Mouse (Mus musculus): ENCODE measurements at regions not wholly inside any gene's neighbourhood (a gene's known extent, or its start where the extent isn't known, plus 50 kb on each side); places are given as distances from the start of the nearest gene placed in this dataset.

GRCm38 (mm10) chr1:34930571-34930970, 80.8 kb downstream of the Plekhb2 start:
- Histone ChIP-seq H3K9me3 (replicated peaks; ENCODE audit: low read length) (no peaks in the 10 kb centered on the region), H3K4me1 (replicated peaks; ENCODE audit: insufficient read depth, low read length) (no peaks in the 10 kb centered on the region), H3K9ac (ENCODE audit: low read depth, low read length) (no peak overlapping the region), H3K27me3 (ENCODE audit: insufficient read depth, low read length) (no peaks in the 10 kb centered on the region), H3K27ac (no peak overlapping the region), H3K36me3 (ENCODE audit: insufficient read depth, low read length) (no peaks in the 10 kb centered on the region), H3K4me3 (replicated peaks; ENCODE audit: low read depth, low read length) (no peak overlapping the region), H3K4me2 (ENCODE audit: low read length) (no peak overlapping the region)
- WGBS: 93% methylated on average over 11 of the region's 11 CpGs
- no peak for ATAC-seq (replicated peaks; ENCODE audit: low FRiP score, low read depth)
- TF ChIP-seq CTCF (IDR thresholded peaks at IDR 0.05; ENCODE audit: low read depth): no peak
- DNase-seq (ENCODE audit: low spot score): no peak

GRCm38 (mm10) chr1:34943196-34943595, 93.4 kb downstream of the Plekhb2 start:
- TF ChIP-seq CTCF (IDR thresholded peaks at IDR 0.05; ENCODE audit: low read depth): no peak
- H3K4me3 ChIP-seq (replicated peaks; ENCODE audit: low read depth, low read length): no peak overlapping the region
- 71% methylated on average over 1 of the region's 1 CpGs for WGBS
- no peaks in the 10 kb centered on the region for H3K27me3 ChIP-seq (ENCODE audit: insufficient read depth, low read length)
- H3K9me3 ChIP-seq (replicated peaks; ENCODE audit: low read length): no peaks in the 10 kb centered on the region
- H3K9ac ChIP-seq (ENCODE audit: low read depth, low read length): no peak overlapping the region
- H3K36me3 ChIP-seq (ENCODE audit: insufficient read depth, low read length): no peaks in the 10 kb centered on the region
- H3K27ac ChIP-seq: no peak overlapping the region
- H3K4me1 ChIP-seq (replicated peaks; ENCODE audit: insufficient read depth, low read length): no peaks in the 10 kb centered on the region
- ATAC-seq (replicated peaks; ENCODE audit: low FRiP score, low read depth): no peak
- H3K4me2 ChIP-seq (ENCODE audit: low read length): no peak overlapping the region
- DNase-seq (ENCODE audit: low spot score): no peak

GRCm38 (mm10) chr1:34961633-34962507, 112.1 kb downstream of the Plekhb2 start:
- WGBS: 79% methylated on average over 19 of the region's 19 CpGs
- H3K27me3 ChIP-seq (ENCODE audit: insufficient read depth, low read length): no peaks in the 10 kb centered on the region
- H3K4me2 ChIP-seq (ENCODE audit: low read length): no peak overlapping the region
- H3K27ac ChIP-seq: no peak overlapping the region
- H3K36me3 ChIP-seq (ENCODE audit: insufficient read depth, low read length): no peaks in the 10 kb centered on the region
- no peaks in the 10 kb centered on the region for H3K9me3 ChIP-seq (replicated peaks; ENCODE audit: low read length)
- no peak overlapping the region for H3K4me3 ChIP-seq (replicated peaks; ENCODE audit: low read depth, low read length)
- TF ChIP-seq CTCF (IDR thresholded peaks at IDR 0.05; ENCODE audit: low read depth): no peak
- no peak overlapping the region for H3K9ac ChIP-seq (ENCODE audit: low read depth, low read length)
- H3K4me1 ChIP-seq (replicated peaks; ENCODE audit: insufficient read depth, low read length): no peaks in the 10 kb centered on the region
- ATAC-seq (replicated peaks; ENCODE audit: low FRiP score, low read depth) (no peak), DNase-seq (ENCODE audit: low spot score) (no peak)

- DNase-seq (ENCODE audit: low spot score): no peak
- WGBS: 80% methylated on average over 6 of the region's 6 CpGs
- no peaks in the 10 kb centered on the region for H3K9me3 ChIP-seq (replicated peaks; ENCODE audit: low read length)
- no peaks in the 10 kb centered on the region for H3K36me3 ChIP-seq (ENCODE audit: insufficient read depth, low read length)
- H3K4me1 ChIP-seq (replicated peaks; ENCODE audit: insufficient read depth, low read length): no peaks in the 10 kb centered on the region
- no peak for ATAC-seq (replicated peaks; ENCODE audit: low FRiP score, low read depth)
- H3K4me3 ChIP-seq (replicated peaks; ENCODE audit: low read depth, low read length): no peak overlapping the region
- TF ChIP-seq CTCF (IDR thresholded peaks at IDR 0.05; ENCODE audit: low read depth): no peak
- no peak overlapping the region for H3K4me2 ChIP-seq (ENCODE audit: low read length)
- H3K9ac ChIP-seq (ENCODE audit: low read depth, low read length): no peak overlapping the region
- H3K27ac ChIP-seq: no peak overlapping the region
- no peaks in the 10 kb centered on the region for H3K27me3 ChIP-seq (ENCODE audit: insufficient read depth, low read length)
Measured at GRCm38 (mm10) chr1:34962508-34962885, 112.7 kb downstream of the Plekhb2 start.

- DNase-seq (ENCODE audit: low spot score) (no peak), ATAC-seq (replicated peaks; ENCODE audit: low FRiP score, low read depth) (no peak)
- Histone ChIP-seq H3K4me3 (replicated peaks; ENCODE audit: low read depth, low read length) (no peak overlapping the region), H3K4me2 (ENCODE audit: low read length) (no peak overlapping the region), H3K27ac (no peak overlapping the region), H3K4me1 (replicated peaks; ENCODE audit: insufficient read depth, low read length) (no peaks in the 10 kb centered on the region), H3K9me3 (replicated peaks; ENCODE audit: low read length) (no peaks in the 10 kb centered on the region; the same call in 1 of the 2 replicates), H3K27me3 (ENCODE audit: insufficient read depth, low read length) (no peaks in the 10 kb centered on the region), H3K9ac (ENCODE audit: low read depth, low read length) (no peak overlapping the region), H3K36me3 (ENCODE audit: insufficient read depth, low read length) (no peaks in the 10 kb centered on the region)
- TF ChIP-seq CTCF (IDR thresholded peaks at IDR 0.05; ENCODE audit: low read depth): no peak
- WGBS: 89% methylated on average over 6 of the region's 6 CpGs
Measured at GRCm38 (mm10) chr1:34974801-34975200, 125.0 kb downstream of the Plekhb2 start.

- ATAC-seq (replicated peaks; ENCODE audit: low FRiP score, low read depth) (no peak), DNase-seq (ENCODE audit: low spot score) (no peak)
- TF ChIP-seq CTCF (IDR thresholded peaks at IDR 0.05; ENCODE audit: low read depth): no peak
- Histone ChIP-seq H3K4me1 (replicated peaks; ENCODE audit: insufficient read depth, low read length) (no peaks in the 10 kb centered on the region), H3K4me3 (replicated peaks; ENCODE audit: low read depth, low read length) (no peak overlapping the region), H3K9ac (ENCODE audit: low read depth, low read length) (no peak overlapping the region), H3K36me3 (ENCODE audit: insufficient read depth, low read length) (no peaks in the 10 kb centered on the region), H3K4me2 (ENCODE audit: low read length) (no peak overlapping the region), H3K9me3 (replicated peaks; ENCODE audit: low read length) (no peaks in the 10 kb centered on the region; the same call in 1 of the 2 replicates), H3K27me3 (ENCODE audit: insufficient read depth, low read length) (no peaks in the 10 kb centered on the region), H3K27ac (no peak overlapping the region)
- 94% methylated on average over 10 of the region's 10 CpGs for WGBS
Measured at GRCm38 (mm10) chr1:34978156-34978555, 128.4 kb downstream of the Plekhb2 start.

Measured in kidney, postnatal 0 days (tissue).